Mouse (Mus musculus): Measurements from ENCODE around the gene AC161166.1.

The AC161166.1 gene

DNA sequence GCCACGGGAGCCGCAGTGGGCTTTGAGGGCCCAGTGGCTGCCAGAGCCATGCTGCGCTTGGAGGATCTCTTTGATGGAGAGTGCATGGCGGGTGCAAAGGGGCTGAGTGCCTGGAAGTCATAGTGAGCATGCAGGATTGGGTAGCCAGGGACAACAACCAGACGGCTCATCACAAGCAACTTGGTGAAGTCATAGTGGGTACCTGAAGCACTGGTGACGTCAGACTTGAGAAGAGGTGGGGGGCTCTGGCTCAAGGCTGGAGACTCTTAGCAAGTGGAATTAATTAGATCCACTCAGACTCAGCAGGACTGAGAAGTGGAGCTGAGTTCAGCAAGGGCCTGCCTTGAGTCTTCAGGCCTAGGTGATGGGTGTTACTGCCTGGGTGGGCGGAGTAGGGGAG lies at the start of gene AC161166.1:
Gene AC161166.1, minus strand, starts transcription at position 101 of the 400 bp plus-strand sequence.
- TF ChIP-seq GATA4 (IDR thresholded peaks at IDR 0.05; ENCODE audit: insufficient replicate concordance, low read length): no peak

DNA sequence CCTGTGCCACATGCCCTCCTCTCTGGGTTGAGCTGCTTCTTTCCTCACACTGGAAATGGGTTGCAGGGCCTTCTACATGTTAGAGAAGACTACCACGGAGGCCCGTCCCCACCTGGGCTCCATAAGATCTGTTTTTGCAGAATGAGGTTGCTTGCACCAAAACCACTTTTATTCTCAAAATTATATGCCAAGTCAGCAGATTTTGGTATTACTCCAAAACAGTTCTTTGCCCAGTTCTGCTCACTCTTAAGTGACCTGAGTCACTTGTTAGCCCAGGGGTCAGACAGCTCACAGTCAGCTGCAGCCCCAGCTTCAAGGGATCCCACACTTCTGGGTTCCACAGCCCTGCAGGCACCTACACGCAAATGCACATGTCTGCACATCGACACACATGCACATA lies 49.2 kb upstream of the AC161166.1 start:
- no peak for TF ChIP-seq GATA4 (IDR thresholded peaks at IDR 0.05; ENCODE audit: insufficient replicate concordance, low read length)

DNA sequence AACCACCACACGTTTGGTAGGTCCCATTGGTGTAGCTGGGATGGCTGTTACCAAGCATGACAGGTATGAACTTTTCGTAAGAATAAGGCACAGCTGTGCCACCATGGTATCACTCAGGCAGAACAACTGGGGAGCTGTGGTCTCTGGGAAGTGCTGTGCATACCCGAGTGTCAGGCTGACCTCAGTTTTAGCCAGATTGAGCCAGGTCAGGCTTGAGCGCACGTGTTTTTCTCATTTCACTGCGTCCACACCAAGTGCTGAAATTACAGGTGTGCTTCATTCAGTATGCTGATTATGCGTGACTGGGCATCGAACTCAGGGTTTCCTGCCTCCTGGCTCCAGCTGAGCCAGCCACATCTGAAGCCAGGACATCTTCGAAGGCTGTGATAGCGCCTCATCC lies 43.5 kb upstream of the AC161166.1 start:
- TF ChIP-seq GATA4 (IDR thresholded peaks at IDR 0.05; ENCODE audit: insufficient replicate concordance, low read length): no peak

DNA sequence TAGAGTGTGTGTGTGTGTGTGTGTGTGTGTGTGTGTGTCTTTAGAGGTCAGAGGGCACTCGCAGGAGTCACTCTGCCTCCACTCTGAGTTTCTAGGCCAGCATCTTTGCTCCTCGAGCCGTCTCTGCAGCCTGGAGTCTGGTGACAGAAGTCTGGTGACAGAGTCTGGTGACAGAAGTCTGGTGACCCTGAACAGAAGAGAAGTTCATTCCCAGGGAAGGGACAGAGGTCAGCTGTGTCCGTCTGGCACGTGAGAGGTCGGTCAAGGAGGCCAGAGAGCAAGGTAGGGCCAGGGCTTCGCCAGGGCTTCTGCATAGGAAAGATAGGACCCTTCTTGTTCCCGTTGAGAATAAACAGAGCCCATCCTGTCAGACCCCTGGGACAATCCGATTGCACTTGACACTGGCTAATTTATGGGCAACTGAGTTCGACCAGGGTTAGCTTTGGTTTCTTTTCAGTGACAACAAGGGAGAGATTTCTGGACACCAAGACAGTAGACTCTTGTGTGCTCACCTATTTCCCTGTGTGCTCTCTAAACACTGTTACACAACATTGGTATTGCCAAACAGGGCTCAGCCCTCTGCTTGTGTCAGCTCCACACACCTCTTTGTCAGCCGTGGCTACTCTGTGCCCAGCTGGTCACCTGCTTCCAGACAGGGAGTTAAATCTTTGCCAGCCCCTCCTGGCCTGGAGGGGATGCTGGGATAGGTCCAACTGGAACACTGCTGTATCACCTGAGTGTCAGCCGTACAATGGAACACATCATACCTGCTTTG lies 39.9 kb upstream of the AC161166.1 start:
- TF ChIP-seq GATA4 (IDR thresholded peaks at IDR 0.05; ENCODE audit: insufficient replicate concordance, low read length): no peak

DNA sequence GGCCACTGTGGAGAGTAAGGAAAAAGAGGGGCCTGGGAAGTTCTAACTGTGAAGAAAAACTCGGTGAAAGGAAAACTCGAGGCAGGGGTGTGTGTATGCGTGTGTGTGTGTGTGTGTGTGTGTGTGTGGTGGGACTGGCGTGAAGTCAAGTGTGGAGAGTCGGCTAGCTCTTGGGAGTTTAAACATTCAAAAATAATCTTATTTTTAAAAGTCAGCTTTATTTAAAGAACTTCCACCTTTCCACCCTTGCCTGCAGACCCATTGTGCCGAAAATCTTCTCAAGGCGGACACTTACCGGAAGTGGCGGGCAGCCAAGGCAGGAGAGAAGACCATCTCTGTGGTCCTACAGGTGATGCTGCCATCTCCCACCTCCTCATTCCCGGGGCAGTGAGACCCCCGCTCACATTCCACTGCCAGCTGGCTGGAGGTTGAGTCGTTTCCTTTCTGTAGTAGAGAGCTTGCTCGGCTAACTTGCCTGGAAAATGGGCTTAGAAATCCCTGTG lies 35.3 kb upstream of the AC161166.1 start:
- TF ChIP-seq GATA4 (IDR thresholded peaks at IDR 0.05; ENCODE audit: insufficient replicate concordance, low read length): no peak

DNA sequence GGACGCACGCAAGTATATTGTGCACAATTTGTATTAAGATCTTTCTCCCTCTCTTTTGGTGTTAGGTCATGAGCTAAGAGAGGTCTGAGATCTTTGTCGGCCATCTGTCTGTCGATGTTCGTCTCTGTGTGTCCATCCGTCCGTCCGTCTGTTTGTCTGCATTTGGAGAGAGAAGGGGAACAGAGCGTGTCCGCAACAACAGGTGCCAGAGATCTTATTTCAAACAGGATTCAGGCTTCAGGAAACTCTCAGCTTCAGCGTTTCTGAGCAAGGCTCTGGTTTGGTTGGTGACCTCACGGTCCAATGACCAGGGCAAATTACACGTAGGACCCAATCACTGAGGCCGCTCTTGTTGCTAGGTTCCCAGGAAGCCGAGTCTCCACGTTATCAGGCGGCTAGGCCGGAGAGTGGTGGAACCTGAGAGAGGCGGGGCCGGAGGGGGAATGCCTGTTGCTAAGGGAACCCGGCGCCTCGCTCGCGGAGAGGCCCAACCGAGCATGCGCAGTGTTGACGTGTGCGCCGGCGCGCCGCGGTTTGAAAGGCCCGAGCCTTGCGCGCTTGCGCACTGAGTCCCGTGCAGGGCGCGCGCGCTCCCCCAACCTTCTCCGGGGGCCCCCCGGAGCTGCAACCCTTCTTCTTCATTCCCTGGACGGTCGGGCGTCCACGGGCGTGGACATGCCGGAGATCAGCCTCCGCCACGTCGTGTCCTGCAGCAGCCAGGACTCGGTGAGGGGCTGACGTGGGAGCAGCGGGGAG lies 34.6 kb upstream of the AC161166.1 start:
- peak; percentile 91; the same call in 1 of the 2 replicates for TF ChIP-seq GATA4 (IDR thresholded peaks at IDR 0.05; ENCODE audit: insufficient replicate concordance, low read length)

DNA sequence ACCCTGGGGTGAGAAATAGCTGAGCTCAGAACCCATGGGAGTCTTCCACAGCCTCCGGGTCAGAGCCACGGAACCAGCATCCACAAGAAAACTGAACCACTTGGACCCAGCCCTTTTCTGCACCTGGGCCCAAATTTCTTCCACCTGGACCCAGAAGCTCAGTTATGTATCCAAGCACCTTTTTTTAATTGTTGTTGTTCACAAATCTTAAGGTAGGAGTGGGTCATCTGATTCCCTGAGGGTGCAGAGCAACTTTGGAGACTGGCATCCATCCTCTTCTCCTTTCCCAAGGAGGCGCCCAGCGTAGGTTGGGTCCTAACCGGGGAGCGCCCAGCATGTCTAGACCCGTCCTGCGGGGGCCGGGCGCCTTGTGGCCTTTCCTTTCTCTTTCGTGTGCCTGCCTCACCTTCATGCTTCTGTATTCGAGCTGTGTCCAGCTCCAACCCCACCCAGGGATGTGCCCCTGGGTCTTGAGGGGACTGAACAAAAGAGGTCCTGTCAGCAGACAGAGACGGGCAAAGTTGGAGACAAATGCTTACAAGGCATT lies 33.9 kb upstream of the AC161166.1 start, which contains the start of the genes Pinlyp and Xrcc1:
Gene Pinlyp, minus strand, starts transcription at position 51 of the 547 bp plus-strand sequence.
Gene Xrcc1, plus strand, starts transcription at position 222 of the 547 bp plus-strand sequence.
- TF ChIP-seq GATA4 (IDR thresholded peaks at IDR 0.05; ENCODE audit: insufficient replicate concordance, low read length): no peak

DNA sequence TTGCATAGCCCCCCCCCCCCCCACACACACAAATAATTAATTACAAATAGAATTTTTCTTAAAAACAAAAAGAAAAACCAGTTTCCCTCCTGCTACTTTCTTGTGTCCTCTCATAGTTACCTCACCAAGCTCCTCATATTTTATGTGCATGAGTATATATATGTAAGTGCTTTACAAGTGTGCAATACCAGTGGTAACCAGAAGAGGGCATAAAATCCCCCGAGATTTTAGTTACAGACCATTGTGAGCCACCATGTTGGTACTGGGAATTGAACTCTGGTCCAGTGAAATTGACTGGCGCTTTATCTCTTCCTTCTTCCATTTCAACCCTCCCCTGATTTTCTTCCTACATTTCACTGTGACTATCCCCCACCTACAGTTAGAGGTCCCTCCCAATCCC lies 32.3 kb upstream of the AC161166.1 start:
- no peak for TF ChIP-seq GATA4 (IDR thresholded peaks at IDR 0.05; ENCODE audit: insufficient replicate concordance, low read length)

DNA sequence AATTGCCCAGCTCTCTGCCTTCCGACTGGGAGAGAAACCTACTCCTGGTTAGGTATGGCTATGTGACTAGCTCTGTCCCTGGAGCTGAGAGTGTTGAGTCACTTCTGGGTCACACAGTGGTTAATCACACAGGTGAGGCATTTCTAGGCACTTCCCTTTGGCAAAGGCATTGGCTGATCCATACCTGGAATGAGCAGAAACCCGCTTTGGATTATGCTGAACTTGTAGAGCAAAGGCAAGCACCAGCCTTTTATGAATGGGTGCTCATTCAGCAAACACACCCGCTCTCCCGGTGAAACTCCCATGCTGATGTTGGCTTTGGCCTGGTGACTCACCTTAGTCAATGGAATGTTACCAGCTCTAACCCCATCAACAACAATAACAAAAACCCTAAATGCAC lies 27.4 kb upstream of the AC161166.1 start:
- no peak for TF ChIP-seq GATA4 (IDR thresholded peaks at IDR 0.05; ENCODE audit: insufficient replicate concordance, low read length)

DNA sequence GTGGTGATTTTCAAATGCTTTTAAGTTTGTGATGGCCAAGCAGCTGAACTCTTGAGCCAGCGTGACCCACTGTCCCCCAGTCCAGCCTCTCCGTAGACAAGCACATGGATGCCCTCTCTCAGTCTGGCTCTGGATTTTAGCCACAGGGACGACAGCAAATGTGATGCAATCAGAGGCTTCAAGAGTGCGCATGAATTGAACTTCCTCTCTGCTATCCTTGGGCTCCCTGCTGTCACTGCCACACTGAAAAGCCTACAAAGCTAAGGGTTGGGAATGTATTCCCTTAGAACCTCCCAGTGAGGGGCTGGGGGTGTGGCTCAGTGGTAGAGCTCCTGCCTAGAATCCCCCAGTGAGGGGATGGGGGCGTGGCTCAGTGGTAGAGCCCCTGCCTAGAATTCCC lies 26.4 kb upstream of the AC161166.1 start:
- TF ChIP-seq GATA4 (IDR thresholded peaks at IDR 0.05; ENCODE audit: insufficient replicate concordance, low read length): no peak

DNA sequence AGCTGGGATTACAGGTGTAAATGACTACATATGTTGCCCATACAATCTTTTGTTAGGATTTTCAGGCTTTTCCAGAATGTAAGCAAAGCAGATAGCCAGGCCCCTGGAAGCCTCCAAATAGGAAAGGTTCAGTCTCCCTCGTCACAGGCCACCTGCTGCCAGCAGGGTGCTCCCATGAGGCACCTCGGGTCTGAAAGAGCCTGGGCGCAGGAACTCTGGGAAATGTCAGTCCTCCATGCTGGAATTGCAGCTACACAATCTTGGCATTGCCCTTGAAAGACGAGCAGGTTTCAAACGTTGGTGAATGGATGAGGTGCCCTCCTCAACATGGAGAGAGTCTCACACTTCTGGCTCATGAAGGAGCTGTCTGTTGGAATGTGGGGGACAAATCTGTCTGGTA lies 25.9 kb upstream of the AC161166.1 start:
- TF ChIP-seq GATA4 (IDR thresholded peaks at IDR 0.05; ENCODE audit: insufficient replicate concordance, low read length): no peak

DNA sequence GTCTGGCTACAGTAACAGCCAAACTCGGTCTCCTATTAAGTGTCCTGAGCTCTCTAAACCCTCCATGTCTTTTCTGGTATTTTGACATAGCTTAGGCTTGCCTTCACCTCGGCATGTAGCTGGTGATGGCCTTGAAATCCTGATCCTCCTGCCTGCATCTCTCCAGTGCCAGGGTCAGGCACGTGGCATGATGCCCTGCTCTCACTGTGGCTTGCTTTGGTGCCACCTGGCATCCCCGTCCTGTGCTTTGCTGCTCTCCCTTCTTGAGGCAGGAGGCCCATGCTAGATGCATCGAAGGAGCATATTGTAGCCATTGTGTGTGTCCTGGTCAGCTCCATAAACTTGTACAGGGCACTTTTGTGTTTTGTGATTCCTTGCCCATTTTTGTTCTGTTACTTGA lies 25.3 kb upstream of the AC161166.1 start:
- no peak for TF ChIP-seq GATA4 (IDR thresholded peaks at IDR 0.05; ENCODE audit: insufficient replicate concordance, low read length)

DNA sequence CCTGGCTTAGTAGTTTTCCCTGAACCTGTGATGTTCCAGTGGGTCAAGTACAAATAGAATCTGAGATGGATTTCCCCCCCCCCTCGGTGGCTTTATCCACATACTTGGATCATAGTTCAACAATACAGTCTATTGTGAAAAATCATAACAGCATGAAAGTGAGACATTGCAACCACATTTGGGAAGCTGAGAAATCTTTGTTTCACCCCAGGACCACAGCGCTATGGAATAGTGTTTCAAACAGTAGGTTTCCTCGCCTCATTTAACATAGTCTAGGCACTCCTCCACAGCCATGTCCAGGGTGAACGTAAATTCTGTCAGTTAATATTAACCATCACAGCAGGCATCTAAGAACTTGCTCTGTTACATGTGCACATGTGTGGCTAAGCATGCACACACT lies 24.8 kb upstream of the AC161166.1 start:
- no peak for TF ChIP-seq GATA4 (IDR thresholded peaks at IDR 0.05; ENCODE audit: insufficient replicate concordance, low read length)

DNA sequence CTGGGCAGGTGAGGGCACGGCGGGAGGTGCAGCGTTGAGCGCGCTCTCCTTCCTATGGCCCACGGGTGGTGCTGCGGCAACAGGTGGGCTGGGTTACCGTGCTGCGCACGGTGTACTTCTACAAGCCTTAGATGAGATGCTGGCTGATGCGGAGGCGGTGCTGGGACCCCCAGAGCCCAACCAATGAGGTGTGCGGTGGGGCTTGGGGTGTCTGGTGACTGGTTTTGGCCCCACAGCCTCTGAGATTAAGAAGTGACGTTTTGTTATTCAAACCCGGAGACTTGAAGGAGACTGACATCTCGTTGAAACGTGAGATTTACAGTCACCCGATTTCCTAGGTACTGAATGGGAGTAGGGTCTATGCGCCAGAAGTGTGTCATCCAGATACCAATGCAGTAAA lies 22.0 kb upstream of the AC161166.1 start:
- TF ChIP-seq GATA4 (IDR thresholded peaks at IDR 0.05; ENCODE audit: insufficient replicate concordance, low read length): no peak

DNA sequence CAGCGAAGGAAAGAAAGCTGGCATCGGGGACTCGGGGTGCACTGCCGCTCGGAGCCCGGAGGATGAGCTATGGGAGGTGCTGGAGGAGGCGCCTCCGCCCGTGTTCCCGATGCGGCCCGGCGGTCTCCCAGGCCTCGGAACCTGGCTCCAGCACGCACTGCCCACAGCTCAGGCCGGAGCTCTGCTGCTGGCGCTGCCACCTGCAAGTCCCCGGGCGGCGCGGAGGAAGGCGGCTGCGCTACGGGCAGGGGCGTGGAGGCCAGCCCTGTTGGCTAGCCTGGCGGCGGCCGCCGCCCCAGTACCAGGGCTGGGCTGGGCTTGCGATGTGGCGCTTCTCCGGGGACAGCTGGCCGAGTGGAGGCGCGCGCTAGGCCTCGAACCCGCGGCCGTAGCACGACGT lies 21.6 kb upstream of the AC161166.1 start:
- no peak for TF ChIP-seq GATA4 (IDR thresholded peaks at IDR 0.05; ENCODE audit: insufficient replicate concordance, low read length)
